7 mouse cellular contexts compared by ENCODE assay signal in genomic region chr10:122183025-122183424, GRCm38 (mm10).
DNase-seq lines count a peak whose midpoint lies in the region; ATAC-seq and TF ChIP-seq lines count a peak whose summit lies in the region.

No protein-coding gene starts in this region.

- WGBS in limb, embryonic 14.5 days = 29% methylated on average over 4 of the region's 4 CpGs
- WGBS in limb, embryonic 10.5 days = 47% methylated on average over 4 of the region's 4 CpGs

- no peaks in the 10 kb centered on the region for H3K4me1 ChIP-seq in limb, embryonic 14.5 days (ENCODE audit: control insufficient read depth, insufficient read depth, low read length)
- H3K4me1 ChIP-seq in limb, embryonic 10.5 days = no peaks in the 10 kb centered on the region

- no peak overlapping the region for H3K9ac ChIP-seq in limb, embryonic 14.5 days (ENCODE audit: low read depth, low read length, severe bottlenecking)

- no peak overlapping the region for H3K27ac ChIP-seq in limb, embryonic 14.5 days (replicated peaks; ENCODE audit: low read depth, low read length)
- no peak overlapping the region for H3K27ac ChIP-seq in limb, embryonic 10.5 days

- no peaks in the 10 kb centered on the region for H3K27me3 ChIP-seq in limb, embryonic 14.5 days (ENCODE audit: control insufficient read depth, insufficient read depth, low read length)
- no peaks in the 10 kb centered on the region for H3K27me3 ChIP-seq in limb, embryonic 10.5 days (ENCODE audit: low read depth, poor library complexity, severe bottlenecking)

- peak; percentile 34; the same call in 1 of the 2 replicates for TF ChIP-seq CTCF in brain, embryonic 14.5 days (IDR thresholded peaks at IDR 0.05; ENCODE audit: borderline replicate concordance, extremely low read depth, insufficient read depth, insufficient read length)

- no peak overlapping the region for H3K4me3 ChIP-seq in limb, embryonic 14.5 days (replicated peaks; ENCODE audit: low read length)
- no peak overlapping the region for H3K4me3 ChIP-seq in limb, embryonic 10.5 days

- ATAC-seq in limb, embryonic 14.5 days (ENCODE audit: low FRiP score, low read depth) = no peak

- H3K4me2 ChIP-seq in limb, embryonic 14.5 days (replicated peaks; ENCODE audit: low read depth, low read length, severe bottlenecking) = no peak overlapping the region

- H3K9me3 ChIP-seq in limb, embryonic 14.5 days (ENCODE audit: control insufficient read depth, low read length) = no peaks in the 10 kb centered on the region
- H3K9me3 ChIP-seq in limb, embryonic 10.5 days (replicated peaks) = no peaks in the 10 kb centered on the region

- no peak for TF ChIP-seq POLR2A in limb, embryonic 14.5 days (IDR thresholded peaks at IDR 0.05; ENCODE audit: borderline replicate concordance, extremely low read depth, insufficient read depth, insufficient read length)
- no peak for TF ChIP-seq POLR2A in brain, embryonic 14.5 days (IDR thresholded peaks at IDR 0.05; ENCODE audit: borderline replicate concordance, extremely low read depth, insufficient read depth, insufficient read length, poor library complexity, severe bottlenecking)

- no peaks in the 10 kb centered on the region for H3K36me3 ChIP-seq in limb, embryonic 14.5 days (ENCODE audit: control insufficient read depth, insufficient read depth, low read length)
- no peaks in the 10 kb centered on the region for H3K36me3 ChIP-seq in limb, embryonic 10.5 days

- DNase-seq in limb, embryonic 14.5 days (ENCODE audit: low spot score) = peak; percentile 48
- DNase-seq in limb, embryonic 10.5 days (ENCODE audit: low spot score) = no peak
- DNase-seq in adipocyte (ENCODE audit: low spot score) = peak; percentile 28
- peak; percentile 42 for DNase-seq in brain, embryonic 14.5 days (ENCODE audit: low read depth)
- peak; percentile 63 to 71 for DNase-seq in kidney, postnatal 4 days
- peak; percentile 64 for DNase-seq in right cerebral cortex, postnatal 14 days
- no peak for DNase-seq in neural tube, embryonic 10.5 days (ENCODE audit: extremely low spot score, low spot score)

Comparison
In these comparisons a context has a peak if more than half of its experiments do, and no peak if none do; other contexts are left out.
1. DNase-seq: peak in limb, embryonic 14.5 days (single experiment), adipocyte (single experiment), brain, embryonic 14.5 days (single experiment), kidney, postnatal 4 days (2 of 2) and right cerebral cortex, postnatal 14 days (single experiment); none in limb, embryonic 10.5 days (single experiment) and neural tube, embryonic 10.5 days (single experiment).